Mouse (Mus musculus): Measurements from ENCODE around the gene Olfr352. TPM values are rescaled to one million over a fixed set of nuclear protein-coding genes. Genes with fewer than 3 reads are reported as not detected.

Gene Olfr352
- not detected for polyA plus RNA-seq (2017; shearing (Covaris generic))

DNA sequence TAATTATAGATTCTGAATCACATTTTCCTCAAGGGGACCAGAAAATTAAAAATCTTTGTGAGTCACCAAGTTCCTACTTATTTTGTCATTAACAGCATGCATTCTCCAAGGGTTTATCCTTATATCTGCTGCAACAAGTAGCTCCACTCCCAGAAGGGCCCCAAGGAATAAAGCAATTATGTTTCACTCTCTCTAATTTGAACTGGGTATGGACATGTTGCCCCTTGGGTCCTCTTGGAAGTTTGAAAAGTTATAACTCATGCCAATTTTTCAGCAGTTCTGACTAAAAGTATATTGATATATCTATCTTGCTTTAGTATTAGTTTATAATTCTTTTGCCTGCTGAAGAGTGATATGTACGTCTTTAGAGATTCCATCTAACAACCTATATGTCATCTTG is at the start of gene Olfr352:
Gene Olfr352, plus strand, starts transcription at position 301 of the 400 bp plus-strand sequence.

DNA sequence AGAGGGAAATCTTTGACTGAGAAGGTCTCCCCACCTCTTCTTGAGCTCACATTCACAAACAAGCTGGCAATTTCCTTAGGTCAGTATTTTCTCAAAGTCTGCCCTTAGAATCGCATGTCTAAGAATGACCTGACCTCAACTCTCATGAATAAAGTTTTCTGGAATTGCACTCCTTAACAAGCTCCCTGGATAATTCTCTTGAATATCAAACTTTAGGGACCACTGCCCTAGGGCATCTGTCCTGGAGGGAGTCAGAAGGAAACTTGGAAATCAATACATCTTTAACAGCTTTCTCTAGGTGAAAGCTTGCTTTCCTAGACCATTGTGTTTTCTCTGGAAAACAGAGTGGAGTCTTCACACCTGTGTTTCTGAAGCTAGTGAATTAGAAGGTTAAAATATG is 22.2 kb upstream of the Olfr352 start, which contains the start of gene Olfr350:
Gene Olfr350, plus strand, starts transcription at position 301 of the 400 bp plus-strand sequence.

GRCm38 (mm10) chr2:36862560-36862959 is 5.7 kb upstream of the Olfr352 start, which contains the start of gene Olfr351:
Olfr351 (minus strand) TSS chr2:36862660.

DNA sequence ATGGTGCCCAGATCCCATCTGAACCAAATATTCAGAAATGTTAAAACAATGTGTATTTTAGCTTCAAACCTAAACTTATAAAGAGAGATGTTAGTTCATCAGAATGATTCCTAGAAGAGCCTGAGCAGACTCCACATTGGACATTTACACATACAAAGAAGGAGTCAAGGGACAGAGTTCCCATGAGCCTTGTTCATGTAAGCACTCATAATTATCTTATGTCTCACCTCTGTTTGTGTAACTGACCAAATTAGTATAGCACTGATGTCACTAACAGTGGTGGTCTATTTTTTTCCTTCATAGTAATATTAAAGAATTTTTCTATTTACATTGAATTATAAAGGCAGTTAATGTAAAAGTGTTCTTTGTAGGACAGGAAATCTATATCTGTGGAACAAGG is 24.6 kb downstream of the Olfr352 start, which contains the start of gene Olfr353:
Gene Olfr353, minus strand, starts transcription at position 101 of the 400 bp plus-strand sequence.

GRCm38 (mm10) chr2:36905380-36905779 is 37.1 kb downstream of the Olfr352 start, which contains the start of gene Olfr354:
Olfr354 (plus strand) TSS chr2:36905680.

Other genes with a start within 250 kb of the Olfr352 start
- gene Olfr345, start 228.4 kb upstream of the Olfr352 start, polyA plus RNA-seq (2017; shearing (Covaris generic)), result not detected
- not detected for gene Olfr346, start 182.7 kb upstream of the Olfr352 start, polyA plus RNA-seq (2017; shearing (Covaris generic))
- gene Olfr347, start 136.6 kb upstream of the Olfr352 start, polyA plus RNA-seq (2017; shearing (Covaris generic)), result not detected
- gene Olfr348, start 84.2 kb upstream of the Olfr352 start, polyA plus RNA-seq (2017; shearing (Covaris generic)), result not detected
- not detected for gene Olfr50, start 77.9 kb upstream of the Olfr352 start, polyA plus RNA-seq (2017; shearing (Covaris generic))
- gene Olfr3, start 51.4 kb upstream of the Olfr352 start, polyA plus RNA-seq (2017; shearing (Covaris generic)), result not detected
- gene Olfr350, start 22.1 kb upstream of the Olfr352 start, polyA plus RNA-seq (2017; shearing (Covaris generic)), result not detected
- gene Olfr351, start 5.8 kb upstream of the Olfr352 start, polyA plus RNA-seq (2017; shearing (Covaris generic)), result not detected
- not detected for gene Olfr353, start 24.5 kb downstream of the Olfr352 start, polyA plus RNA-seq (2017; shearing (Covaris generic))
- not detected for gene Olfr354, start 37.2 kb downstream of the Olfr352 start, polyA plus RNA-seq (2017; shearing (Covaris generic))
- gene Olfr355, start 60.4 kb downstream of the Olfr352 start, polyA plus RNA-seq (2017; shearing (Covaris generic)), result not detected
- gene Olfr356, start 68.7 kb downstream of the Olfr352 start, polyA plus RNA-seq (2017; shearing (Covaris generic)), result not detected
- gene Olfr357, start 125.4 kb downstream of the Olfr352 start, polyA plus RNA-seq (2017; shearing (Covaris generic)), result not detected
- gene Olfr358, start 140.9 kb downstream of the Olfr352 start, polyA plus RNA-seq (2017; shearing (Covaris generic)), result not detected
- gene Olfr360, start 197.3 kb downstream of the Olfr352 start, polyA plus RNA-seq (2017; shearing (Covaris generic)), result not detected
- gene Olfr361, start 220.8 kb downstream of the Olfr352 start, polyA plus RNA-seq (2017; shearing (Covaris generic)), result not detected
- not detected for gene Olfr362, start 249.4 kb downstream of the Olfr352 start, polyA plus RNA-seq (2017; shearing (Covaris generic))